Mouse (Mus musculus): ENCODE measurements around the gene Spata32. TPM values are rescaled to one million over a fixed set of nuclear protein-coding genes. Genes with fewer than 3 reads are reported as not detected.

The Spata32 gene
- polyA plus RNA-seq, 1 experiment from 2014 or later: not detected

DNA sequence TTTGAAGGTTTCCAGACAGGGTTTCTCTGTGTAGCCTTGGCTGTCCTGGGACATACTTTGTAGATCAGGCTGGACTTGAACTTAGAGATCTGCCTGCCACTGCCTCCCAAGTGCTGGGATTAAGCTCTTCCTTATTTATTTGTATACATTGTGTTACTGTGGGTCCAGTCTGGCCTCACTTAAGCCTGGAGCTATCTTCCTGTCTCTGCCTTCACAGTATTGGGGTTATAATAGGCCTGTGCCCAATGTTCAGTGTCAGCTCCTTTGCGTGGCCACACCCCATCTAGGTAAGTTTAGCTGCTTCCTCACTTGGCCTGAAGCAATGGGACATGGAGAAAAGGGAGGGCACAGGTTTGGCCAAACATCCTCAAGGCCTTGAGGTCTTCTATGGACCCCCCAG, 41.7 kb downstream of the Spata32 start:
- H3K27me3 ChIP-seq (replicated peaks; ENCODE audit: low read depth, poor library complexity, severe bottlenecking): peaks cover 46% of the 10 kb centered on the region
- no peaks in the 10 kb centered on the region for H3K9me3 ChIP-seq
- H3K4me1 ChIP-seq: peaks cover 12% of the 10 kb centered on the region
- no peaks in the 10 kb centered on the region for H3K36me3 ChIP-seq (replicated peaks)
- H3K27ac ChIP-seq (replicated peaks): no peak overlapping the region
- 88% methylated on average over 1 of the region's 1 CpGs for WGBS
- H3K4me3 ChIP-seq: no peak overlapping the region
- DNase-seq (ENCODE audit: low spot score): no peak

DNA sequence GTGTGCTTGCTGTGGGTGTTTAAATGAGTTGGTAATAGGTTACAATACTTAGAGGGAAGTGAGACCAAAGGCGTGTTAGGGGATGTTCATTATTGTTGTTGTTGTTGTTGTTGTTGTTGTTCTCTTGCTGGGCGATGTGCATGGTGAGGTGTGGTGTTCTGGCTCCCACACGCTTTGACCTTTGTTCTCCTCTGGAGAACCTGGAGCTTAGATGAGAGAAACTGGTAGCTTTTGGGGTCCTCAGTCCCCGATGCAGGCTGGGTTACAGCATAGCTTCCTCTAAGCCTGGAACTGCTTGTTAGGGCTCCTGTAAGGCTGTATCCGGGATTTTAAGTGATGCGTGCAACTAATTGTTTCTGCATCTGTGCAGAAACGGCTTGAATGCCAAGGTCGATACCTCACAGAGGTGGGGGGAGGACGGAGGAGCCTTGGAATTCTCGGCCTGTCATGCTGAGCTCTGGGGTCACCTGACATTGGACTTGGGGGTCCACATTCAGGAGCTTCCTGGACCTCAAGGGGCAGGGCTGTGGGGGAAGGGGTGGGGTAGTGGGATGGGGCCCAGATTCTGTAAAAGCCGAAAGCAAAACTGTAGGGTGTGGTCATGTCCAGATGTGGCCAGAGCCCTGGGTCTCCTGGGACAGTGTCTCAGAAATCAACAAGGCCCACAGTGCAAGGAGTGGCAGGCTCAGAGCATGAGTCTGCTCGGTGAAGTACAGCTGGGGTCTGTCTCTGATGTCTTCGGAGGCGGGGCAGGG, 42.4 kb downstream of the Spata32 start:
- Histone ChIP-seq H3K4me3 (no peak overlapping the region), H3K27me3 (replicated peaks; ENCODE audit: low read depth, poor library complexity, severe bottlenecking) (peaks cover 52% of the 10 kb centered on the region), H3K9me3 (no peaks in the 10 kb centered on the region), H3K4me1 (peaks cover 19% of the 10 kb centered on the region), H3K27ac (replicated peaks) (no peak overlapping the region), H3K36me3 (replicated peaks) (no peaks in the 10 kb centered on the region)
- DNase-seq (ENCODE audit: low spot score): no peak
- 80% methylated on average over 14 of the region's 14 CpGs for WGBS

DNA sequence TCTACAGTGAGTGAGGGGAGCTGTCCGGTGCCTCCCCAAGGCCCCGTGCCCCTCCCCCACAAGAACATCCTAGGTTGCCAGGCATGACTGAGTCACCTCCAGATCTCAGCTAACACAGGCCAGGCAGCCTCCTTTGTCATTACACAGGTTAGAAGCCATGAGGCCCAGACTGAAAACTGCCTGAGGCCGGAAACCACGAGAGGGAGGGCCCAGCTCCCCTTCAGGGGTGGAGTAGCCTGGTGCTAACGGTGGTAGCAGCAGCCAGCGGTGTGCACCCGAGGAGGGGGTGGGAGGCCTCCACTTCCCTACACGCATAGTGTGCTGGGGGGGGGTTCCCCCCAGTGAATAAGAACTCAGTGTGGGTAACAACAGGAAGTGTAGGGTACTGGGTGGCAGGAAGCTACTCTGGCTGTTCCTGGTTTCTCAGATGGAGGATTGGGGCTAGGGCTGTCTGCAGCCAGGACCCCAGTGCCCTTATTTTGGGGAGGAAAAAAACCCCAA, 43.3 kb downstream of the Spata32 start:
- no peak overlapping the region for H3K27ac ChIP-seq (replicated peaks)
- no peaks in the 10 kb centered on the region for H3K9me3 ChIP-seq
- DNase-seq (ENCODE audit: low spot score): no peak
- 49% methylated on average over 8 of the region's 8 CpGs for WGBS
- H3K36me3 ChIP-seq (replicated peaks): no peaks in the 10 kb centered on the region
- H3K27me3 ChIP-seq (replicated peaks; ENCODE audit: low read depth, poor library complexity, severe bottlenecking): peaks cover 55% of the 10 kb centered on the region
- H3K4me3 ChIP-seq: no peak overlapping the region
- peaks cover 26% of the 10 kb centered on the region for H3K4me1 ChIP-seq

DNA sequence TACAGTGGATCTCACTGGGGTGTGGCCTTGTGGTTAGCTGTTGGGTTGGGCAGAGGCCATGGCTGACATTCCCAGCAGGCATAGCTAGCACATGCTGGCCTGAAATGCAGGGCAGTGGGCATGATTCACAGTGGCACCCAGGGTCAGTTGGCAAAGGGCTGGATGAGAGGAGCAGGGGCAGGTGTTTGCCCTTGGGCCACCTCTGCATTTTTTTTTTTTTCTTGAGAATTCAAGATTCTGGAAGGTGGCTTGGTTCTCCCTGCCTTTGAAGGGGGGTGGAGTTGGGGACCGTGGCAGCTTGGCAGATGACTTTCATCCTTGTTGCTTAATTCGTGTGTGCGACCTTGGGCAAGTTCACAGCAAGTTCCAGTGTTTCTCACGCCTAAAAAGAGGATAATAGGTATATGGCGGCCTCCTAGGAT, 43.8 kb downstream of the Spata32 start:
- 76% methylated on average over 5 of the region's 5 CpGs for WGBS

DNA sequence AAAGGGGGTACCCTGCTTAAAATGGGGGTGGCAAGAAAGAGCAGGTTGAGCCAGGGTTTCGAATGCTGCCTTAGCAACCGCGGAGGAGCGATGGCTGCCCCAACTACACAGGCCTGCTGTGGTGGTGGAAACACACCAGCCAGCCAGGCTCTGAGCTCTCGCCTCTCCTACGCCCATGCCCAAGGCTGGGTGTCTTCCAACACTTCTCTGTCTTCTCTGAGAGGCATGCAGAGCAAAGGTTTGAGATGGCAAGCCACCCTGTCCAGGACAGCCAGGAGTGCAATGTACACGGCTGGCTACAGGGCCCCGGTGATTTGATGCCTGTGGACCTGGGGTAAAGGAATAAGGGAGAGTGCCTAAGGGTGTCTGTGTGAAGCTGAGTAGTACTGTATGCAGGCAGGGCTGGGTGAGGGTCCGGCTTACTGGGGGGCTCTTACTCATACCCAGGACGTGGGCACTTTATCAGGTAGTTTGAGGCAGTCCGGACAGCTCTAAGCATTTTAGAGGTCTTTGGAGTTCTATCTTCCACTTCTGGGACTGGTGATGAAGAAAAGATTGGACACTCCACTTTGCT, 44.4 kb downstream of the Spata32 start:
- 91% methylated on average over 11 of the region's 11 CpGs for WGBS
- peaks cover 26% of the 10 kb centered on the region for H3K4me1 ChIP-seq
- no peaks in the 10 kb centered on the region for H3K36me3 ChIP-seq (replicated peaks)
- no peaks in the 10 kb centered on the region for H3K9me3 ChIP-seq
- peaks cover 63% of the 10 kb centered on the region for H3K27me3 ChIP-seq (replicated peaks; ENCODE audit: low read depth, poor library complexity, severe bottlenecking)
- no peak overlapping the region for H3K27ac ChIP-seq (replicated peaks)
- H3K4me3 ChIP-seq: no peak overlapping the region
- DNase-seq (ENCODE audit: low spot score): no peak

More for the DNA sequence above, 43.8 kb downstream of the Spata32 start:
- no peak overlapping the region for H3K4me3 ChIP-seq
- H3K36me3 ChIP-seq (replicated peaks): no peaks in the 10 kb centered on the region
- H3K9me3 ChIP-seq: no peaks in the 10 kb centered on the region
- DNase-seq (ENCODE audit: low spot score): no peak
- no peak overlapping the region for H3K27ac ChIP-seq (replicated peaks)
- H3K27me3 ChIP-seq (replicated peaks; ENCODE audit: low read depth, poor library complexity, severe bottlenecking): peaks cover 58% of the 10 kb centered on the region
- peaks cover 26% of the 10 kb centered on the region for H3K4me1 ChIP-seq

DNA sequence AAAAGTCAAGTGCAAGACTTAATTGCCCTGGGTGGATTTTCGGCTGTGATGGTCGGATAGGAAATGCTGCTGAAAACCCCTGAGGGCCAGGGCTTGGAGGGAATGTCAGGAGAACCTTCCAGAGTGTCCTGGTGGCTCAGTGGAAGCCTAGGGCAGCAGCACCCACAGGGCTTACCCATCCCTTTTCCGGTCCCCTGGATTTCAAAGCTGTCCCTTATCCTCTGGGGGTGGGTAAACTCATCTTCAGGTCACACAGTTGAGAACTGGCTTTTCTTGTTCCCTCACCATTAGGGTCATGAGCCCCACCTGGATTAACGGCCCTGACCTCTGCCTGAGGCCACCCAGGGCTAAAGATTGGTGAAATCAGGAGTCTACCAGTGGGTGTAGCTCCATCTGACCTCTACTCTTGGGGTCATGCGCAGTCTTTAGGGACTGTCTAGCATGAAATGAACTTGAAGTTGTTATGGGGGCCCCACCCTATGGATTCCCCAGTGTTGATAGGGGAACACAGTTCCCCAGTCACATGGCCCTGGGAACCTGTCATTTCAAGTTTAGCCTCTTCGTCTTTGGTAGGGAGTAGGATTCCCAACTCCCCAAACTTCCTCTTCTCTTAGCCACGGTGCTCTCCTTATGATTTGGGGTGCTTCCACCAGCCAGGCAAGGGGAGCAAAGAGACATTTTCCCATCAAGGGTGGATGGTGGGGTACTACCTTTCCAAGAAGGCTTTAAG, 45.0 kb downstream of the Spata32 start:
- Histone ChIP-seq H3K36me3 (replicated peaks) (no peaks in the 10 kb centered on the region), H3K27ac (replicated peaks) (no peak overlapping the region), H3K4me3 (no peak overlapping the region), H3K4me1 (peaks cover 26% of the 10 kb centered on the region), H3K27me3 (replicated peaks; ENCODE audit: low read depth, poor library complexity, severe bottlenecking) (peaks cover 70% of the 10 kb centered on the region), H3K9me3 (no peaks in the 10 kb centered on the region)
- no peak for DNase-seq (ENCODE audit: low spot score)
- WGBS: 83% methylated on average over 7 of the region's 7 CpGs

DNA sequence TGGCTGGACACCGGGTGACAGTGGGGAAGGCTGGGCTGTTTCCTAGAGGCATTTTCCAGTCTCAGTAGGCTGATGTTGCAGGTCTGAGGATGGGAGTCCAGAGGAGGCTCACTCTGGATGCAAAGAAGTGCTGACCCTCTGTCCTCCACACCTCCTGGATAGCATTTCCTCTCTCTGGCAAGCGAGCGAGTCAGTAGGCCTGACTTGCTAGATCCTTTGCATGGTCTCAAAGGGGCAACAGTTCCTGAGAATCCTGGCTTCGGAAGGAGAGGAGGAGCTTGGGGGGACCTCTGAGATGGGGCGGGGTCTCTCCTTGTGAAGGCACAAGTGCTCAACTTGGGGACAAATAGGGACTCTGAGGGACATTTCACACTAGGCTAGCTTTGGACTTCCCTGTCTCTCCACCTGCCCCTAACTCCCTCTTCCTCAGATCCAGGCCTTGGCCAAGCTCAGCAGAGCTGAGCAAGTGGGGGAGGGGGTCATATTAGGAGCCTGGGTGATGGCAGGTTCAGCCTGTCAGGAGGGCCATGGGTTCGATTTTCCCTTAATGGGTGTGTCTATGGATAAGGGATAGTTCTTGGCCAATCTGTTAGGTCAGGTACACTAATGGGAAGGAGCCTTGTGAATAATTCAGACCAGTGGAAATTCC, 45.7 kb downstream of the Spata32 start:
- DNase-seq (ENCODE audit: low spot score): no peak
- no peak overlapping the region for H3K4me3 ChIP-seq
- H3K27ac ChIP-seq (replicated peaks): no peak overlapping the region
- no peaks in the 10 kb centered on the region for H3K9me3 ChIP-seq
- WGBS: 66% methylated on average over 6 of the region's 6 CpGs
- peaks cover 75% of the 10 kb centered on the region for H3K27me3 ChIP-seq (replicated peaks; ENCODE audit: low read depth, poor library complexity, severe bottlenecking)
- no peaks in the 10 kb centered on the region for H3K36me3 ChIP-seq (replicated peaks)
- peaks cover 26% of the 10 kb centered on the region for H3K4me1 ChIP-seq

DNA sequence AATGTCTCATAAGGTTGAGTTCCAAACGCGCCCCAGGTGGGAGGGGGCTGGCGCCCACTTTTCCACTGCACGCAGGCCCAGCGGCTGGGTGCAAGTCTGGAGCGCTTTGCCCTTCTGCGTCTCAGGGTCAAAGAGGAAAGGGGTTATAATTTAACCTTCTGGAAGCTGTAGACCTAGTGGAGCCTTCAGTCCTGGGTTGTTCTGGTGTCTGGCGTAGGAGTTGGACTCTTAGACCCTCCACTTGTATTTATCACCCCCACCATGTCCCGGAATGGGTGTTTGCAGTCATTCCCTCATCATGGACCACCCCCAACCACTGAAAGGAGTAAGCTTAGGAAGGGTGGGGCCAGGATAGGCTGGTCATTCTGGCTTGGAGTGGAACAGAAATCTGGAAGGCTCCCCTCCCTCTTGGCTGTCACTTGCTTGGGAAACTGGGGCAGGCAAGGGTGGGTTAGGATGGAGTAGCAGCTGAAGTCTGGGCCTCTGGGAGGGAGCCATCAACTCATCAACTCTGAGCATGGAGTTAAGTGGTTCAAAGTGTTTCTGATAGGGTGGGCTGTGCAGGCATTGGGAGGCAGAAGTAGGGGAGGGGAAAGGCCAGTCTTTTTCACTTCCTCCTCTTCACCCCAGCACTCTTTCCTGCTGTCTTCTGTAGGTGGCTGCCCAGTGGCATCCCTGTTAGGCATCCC, 46.4 kb downstream of the Spata32 start:
- peaks cover 76% of the 10 kb centered on the region for H3K27me3 ChIP-seq (replicated peaks; ENCODE audit: low read depth, poor library complexity, severe bottlenecking)
- no peak for DNase-seq (ENCODE audit: low spot score)
- H3K9me3 ChIP-seq: no peaks in the 10 kb centered on the region
- no peaks in the 10 kb centered on the region for H3K36me3 ChIP-seq (replicated peaks)
- no peak overlapping the region for H3K27ac ChIP-seq (replicated peaks)
- H3K4me3 ChIP-seq: peak overlapping the region; percentile 73
- WGBS: 56% methylated on average over 9 of the region's 9 CpGs
- peaks cover 26% of the 10 kb centered on the region for H3K4me1 ChIP-seq

DNA sequence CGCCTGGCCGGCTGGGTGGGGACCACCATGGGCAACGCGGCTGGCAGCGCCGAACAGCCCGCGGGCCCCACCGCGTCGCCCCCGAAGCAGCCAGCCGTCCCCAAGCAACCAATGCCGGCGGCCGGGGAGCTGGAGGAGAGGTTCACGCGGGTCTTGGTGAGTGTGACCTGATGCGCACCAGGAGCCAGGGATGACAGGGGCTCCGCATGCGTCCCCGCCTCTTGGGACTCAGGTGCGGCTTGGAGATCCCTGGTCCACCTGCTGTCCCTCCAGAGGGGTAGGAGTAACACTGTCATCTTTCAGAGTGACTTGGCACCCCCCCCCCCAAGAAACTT, 47.0 kb downstream of the Spata32 start:
- H3K27me3 ChIP-seq (replicated peaks; ENCODE audit: low read depth, poor library complexity, severe bottlenecking): peaks cover 76% of the 10 kb centered on the region

DNA sequence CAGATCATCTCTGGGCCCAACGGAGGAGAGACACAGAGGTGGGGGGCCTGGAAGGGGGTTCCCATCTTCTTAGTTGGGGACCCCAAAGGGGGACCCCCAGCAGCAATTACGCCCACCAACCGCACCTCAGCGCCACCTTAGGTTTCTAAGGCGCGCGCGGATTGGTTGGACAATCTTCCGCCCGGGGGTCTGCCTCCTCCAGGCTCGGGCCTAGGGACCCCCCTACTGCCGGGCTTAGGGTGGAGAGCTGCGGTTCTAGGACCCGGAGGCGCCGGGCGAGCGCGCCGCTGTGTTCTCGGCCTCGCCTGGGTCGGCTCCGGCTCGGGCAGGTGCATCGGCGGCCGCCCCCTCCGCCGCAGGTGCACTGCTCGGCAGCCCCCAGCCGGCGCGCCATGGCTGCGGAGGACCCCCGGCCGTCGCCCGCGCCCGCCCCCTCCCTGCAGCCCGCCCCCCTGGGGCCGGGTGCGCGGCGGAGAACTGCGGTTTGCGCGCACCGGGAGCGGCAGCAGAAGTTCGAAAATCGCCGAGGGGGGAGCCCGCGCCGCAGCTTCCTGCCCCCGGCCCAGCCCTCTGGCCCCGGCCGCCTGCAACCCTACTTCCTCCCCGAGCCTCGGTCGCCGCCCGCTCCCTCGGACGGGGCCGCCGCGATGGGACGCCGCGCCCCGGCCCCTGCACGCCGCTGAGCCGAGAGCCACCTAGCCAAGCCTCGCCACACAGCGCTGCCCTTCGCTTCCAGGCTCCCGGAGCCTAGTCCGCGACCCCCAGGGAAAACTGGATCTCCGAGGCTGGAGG, 47.5 kb downstream of the Spata32 start, which contains the start of gene Fmnl1:
Gene Fmnl1 (plus strand): TSS at position 614 of the 792 bp plus-strand sequence.
- H3K4me3 ChIP-seq: peak within 1 kb of the TSS; percentile 73
- peak; percentile 46 for DNase-seq (ENCODE audit: low spot score)
- 1% methylated on average over 83 of the region's 84 CpGs for WGBS
- H3K27me3 ChIP-seq (replicated peaks; ENCODE audit: low read depth, poor library complexity, severe bottlenecking): peaks cover 76% of the 10 kb centered on the region
- no peaks in the 10 kb centered on the region for H3K9me3 ChIP-seq
- H3K4me1 ChIP-seq: peaks cover 21% of the 10 kb centered on the region
- H3K27ac ChIP-seq (replicated peaks): peak within 1 kb of the TSS; percentile 51; the same call in 1 of the 2 replicates
- no peaks in the 10 kb centered on the region for H3K36me3 ChIP-seq (replicated peaks)

More for the DNA sequence above, 47.0 kb downstream of the Spata32 start:
- Histone ChIP-seq H3K4me3 (peak overlapping the region; percentile 73), H3K36me3 (replicated peaks) (no peaks in the 10 kb centered on the region), H3K9me3 (no peaks in the 10 kb centered on the region), H3K27ac (replicated peaks) (peak overlapping the region; percentile 51; the same call in 1 of the 2 replicates), H3K4me1 (peaks cover 26% of the 10 kb centered on the region)
- WGBS: 2% methylated on average over 23 of the region's 23 CpGs
- DNase-seq (ENCODE audit: low spot score): no peak

DNA sequence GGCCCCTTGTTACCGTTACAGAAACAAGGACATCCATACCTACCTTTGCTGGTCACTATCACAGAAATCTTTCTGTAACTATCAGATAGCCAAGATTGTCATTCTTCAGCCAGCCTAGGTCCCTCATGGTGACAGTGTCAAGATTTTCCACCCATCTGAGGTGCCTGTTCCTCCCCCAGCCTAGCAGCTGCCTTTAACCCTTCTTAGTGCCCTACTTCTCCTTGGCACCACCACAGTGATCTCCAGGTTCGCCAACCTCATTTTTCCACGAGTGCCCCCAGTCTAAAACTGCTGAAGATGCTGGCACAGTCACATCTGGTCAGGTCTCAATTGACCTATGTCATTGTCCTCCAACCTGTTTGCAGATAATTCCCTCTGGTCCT, 48.1 kb downstream of the Spata32 start:
- Histone ChIP-seq H3K4me3 (peak overlapping the region; percentile 73), H3K27ac (replicated peaks) (no peak overlapping the region), H3K27me3 (replicated peaks; ENCODE audit: low read depth, poor library complexity, severe bottlenecking) (peaks cover 75% of the 10 kb centered on the region), H3K36me3 (replicated peaks) (no peaks in the 10 kb centered on the region), H3K4me1 (peaks cover 19% of the 10 kb centered on the region), H3K9me3 (no peaks in the 10 kb centered on the region)
- 60% methylated on average over 3 of the region's 3 CpGs for WGBS
- DNase-seq (ENCODE audit: low spot score): no peak
